Mouse (Mus musculus) kidney, adult 2 months (tissue): Measurements from ENCODE around the gene Foxp1.

Experiments used
- CTCF ChIP-seq: fragments of 200-500 bp; conservative IDR thresholded peaks from 2 replicates; pipeline ENCODE4 v1.5.1; 2011; ENCODE audit warnings: low read depth, mild to moderate bottlenecking, control low read depth, low read length, moderate library complexity, mixed read lengths; ENCODE audit not compliant: insufficient read depth, insufficient read length
- POLR2A ChIP-seq: fragments of 200-500 bp; IDR thresholded peaks from one replicate; pipeline ENCODE4 v1.6.1; 2011; ENCODE audit warnings: low read depth, low read length, control low read depth

DNA sequence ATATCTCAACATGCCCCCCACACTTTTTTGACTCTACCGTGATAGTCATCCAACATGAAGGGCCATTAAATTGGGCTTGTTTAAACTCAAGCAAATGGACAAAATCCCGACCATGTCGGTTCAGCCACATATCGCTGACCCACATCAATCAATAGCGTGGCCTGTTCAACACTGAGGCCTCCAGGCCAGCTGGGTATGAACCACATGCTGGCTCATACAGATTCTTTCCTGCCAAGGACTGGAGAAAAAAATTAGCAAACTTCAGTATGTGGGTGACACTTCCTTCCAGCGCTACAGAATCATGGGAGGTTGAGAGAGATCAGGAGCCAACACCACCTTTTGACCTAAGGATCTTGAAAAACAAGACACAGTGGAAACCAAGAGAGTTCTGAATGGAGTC lies 150.5 kb downstream of the Foxp1 start:
- TF ChIP-seq CTCF (no peak), POLR2A (no peak)
